Mouse (Mus musculus): Measurements from ENCODE around the gene Bmp2k. TPM values are rescaled to one million over a fixed set of nuclear protein-coding genes. Genes with fewer than 3 reads are reported as not detected.

Gene Bmp2k
- total and polyA plus RNA-seq, 3 experiments = 7.9 to 9.1 (median 8.9) TPM

GRCm38 (mm10) chr5:97009601-97010335 is 12.3 kb downstream of the Bmp2k start:
- no peak for TF ChIP-seq TCF12 (IDR thresholded peaks at IDR 0.05; ENCODE audit: low read depth, low read length)
- no peak for TF ChIP-seq ELF1 (IDR thresholded peaks at IDR 0.05; ENCODE audit: low read depth, low read length)
- no peak for TF ChIP-seq KAT2A (IDR thresholded peaks at IDR 0.05; ENCODE audit: insufficient replicate concordance, low read length)
- TF ChIP-seq MXI1 (IDR thresholded peaks at IDR 0.05; ENCODE audit: low read depth, low read length) = no peak
- no peak for TF ChIP-seq JUND (conservative IDR thresholded peaks at IDR 0.05; ENCODE audit: low read depth, low read length)
- TF ChIP-seq HCFC1 (IDR thresholded peaks at IDR 0.05; ENCODE audit: low read depth, low read length) = no peak
- TF ChIP-seq ETS1 (conservative IDR thresholded peaks at IDR 0.05; ENCODE audit: low read depth, low read length) = no peak
- TF ChIP-seq RCOR1 (conservative IDR thresholded peaks at IDR 0.05; ENCODE audit: low read depth, low read length) = no peak
- no peak for TF ChIP-seq NELFE (IDR thresholded peaks at IDR 0.05; ENCODE audit: low read depth, low read length)
- TF ChIP-seq NRF1 (IDR thresholded peaks at IDR 0.05; ENCODE audit: low read depth, low read length) = no peak
- TF ChIP-seq MYC (IDR thresholded peaks at IDR 0.05; ENCODE audit: low read depth, low read length) = no peak
- TF ChIP-seq JUN (IDR thresholded peaks at IDR 0.05; ENCODE audit: insufficient read depth, low read depth, low read length) = no peak
- no peak for TF ChIP-seq E2F4 (IDR thresholded peaks at IDR 0.05; ENCODE audit: insufficient replicate concordance, low read depth, low read length)
- no peak for TF ChIP-seq TBP (conservative IDR thresholded peaks at IDR 0.05; ENCODE audit: low read depth, low read length)
- TF ChIP-seq ZC3H11A (IDR thresholded peaks at IDR 0.05; ENCODE audit: low read depth, low read length) = no peak
- TF ChIP-seq SMC3 (IDR thresholded peaks at IDR 0.05; ENCODE audit: low read depth, low read length) = no peak
- TF ChIP-seq MAZ (IDR thresholded peaks at IDR 0.05; ENCODE audit: low read depth, low read length) = no peak
- peaks cover 0 to 10% of the 10 kb centered on the region in 2 experiments for H3K36me3 ChIP-seq (replicated peaks in 1 of 2; ENCODE audit: control insufficient read depth in 1 of 2, insufficient read depth in 1 of 2, low read length in 1 of 2)
- H3K79me2 ChIP-seq (replicated peaks; ENCODE audit: control insufficient read depth, extremely low read depth, insufficient read depth, poor library complexity, severe bottlenecking) = peaks cover 62% of the 10 kb centered on the region
- H3K9me3 ChIP-seq (replicated peaks; ENCODE audit: low read length) = no peaks in the 10 kb centered on the region
- H3K4me3 ChIP-seq (replicated peaks in 1 of 3; ENCODE audit: low read depth in 2 of 3, low read length in 2 of 3, poor library complexity in 1 of 3) = no peak overlapping the region
- peaks cover 9 to 28% of the 10 kb centered on the region in 2 experiments for H3K4me1 ChIP-seq (ENCODE audit: control insufficient read depth in 1 of 2, insufficient read depth in 2 of 2)
- no peak overlapping the region for H3K27ac ChIP-seq (ENCODE audit: insufficient read depth, low read depth)
- H3K4me2 ChIP-seq (ENCODE audit: insufficient read depth, low read depth, poor library complexity, severe bottlenecking) = peak overlapping the region; percentile 70; the same call in 1 of the 2 replicates
- H3K9ac ChIP-seq (ENCODE audit: insufficient read depth, low read depth) = no peak overlapping the region
- in situ Hi-C loops (cut with MboI; ENCODE audit: low pct_ligation_motif_present, low pct_unique_long_range_greater_than_20kb, low sequenced_read_pairs) (no loop called here), dilution Hi-C loops (cut with MboI; ENCODE audit: extremely low pct_ligation_motif_present, extremely low pct_unique_long_range_greater_than_20kb, low sequenced_read_pairs) (no loop called here)
- no peaks in the 10 kb centered on the region for H3K27me3 ChIP-seq (replicated peaks)
- DNase-seq (ENCODE audit: extremely low read depth) = no peak

GRCm38 (mm10) chr5:97015781-97016508 is 18.5 kb downstream of the Bmp2k start:
- Histone ChIP-seq H3K4me3 (replicated peaks in 1 of 3; ENCODE audit: low read depth in 2 of 3, low read length in 2 of 3, poor library complexity in 1 of 3) (no peak overlapping the region), H3K9me3 (replicated peaks; ENCODE audit: low read length) (no peaks in the 10 kb centered on the region), H3K27me3 (replicated peaks) (no peaks in the 10 kb centered on the region), H3K79me2 (replicated peaks; ENCODE audit: control insufficient read depth, extremely low read depth, insufficient read depth, poor library complexity, severe bottlenecking) (peaks cover 37% of the 10 kb centered on the region), H3K4me2 (ENCODE audit: insufficient read depth, low read depth, poor library complexity, severe bottlenecking) (no peak overlapping the region), H3K4me1 (ENCODE audit: control insufficient read depth in 1 of 2, insufficient read depth in 2 of 2) (peaks cover 7 to 36% of the 10 kb centered on the region in 2 experiments), H3K9ac (ENCODE audit: insufficient read depth, low read depth) (no peak overlapping the region), H3K27ac (ENCODE audit: insufficient read depth, low read depth) (no peak overlapping the region), H3K36me3 (replicated peaks in 1 of 2; ENCODE audit: control insufficient read depth in 1 of 2, insufficient read depth in 1 of 2, low read length in 1 of 2) (peaks cover 0 to 21% of the 10 kb centered on the region in 2 experiments)
- dilution Hi-C loops (cut with MboI; ENCODE audit: extremely low pct_ligation_motif_present, extremely low pct_unique_long_range_greater_than_20kb, low sequenced_read_pairs) = no loop called here
- TF ChIP-seq E2F4 (IDR thresholded peaks at IDR 0.05; ENCODE audit: insufficient replicate concordance, low read depth, low read length) (no peak), RAD21 (IDR thresholded peaks at IDR 0.05; ENCODE audit: low read depth, low read length) (no peak), UBTF (IDR thresholded peaks at IDR 0.05; ENCODE audit: low read depth, low read length) (no peak), SIN3A (IDR thresholded peaks at IDR 0.05; ENCODE audit: low read length) (no peak), ZC3H11A (IDR thresholded peaks at IDR 0.05; ENCODE audit: low read depth, low read length) (no peak)
- DNase-seq (ENCODE audit: extremely low read depth) = no peak
- in situ Hi-C loops (cut with MboI; ENCODE audit: low pct_ligation_motif_present, low pct_unique_long_range_greater_than_20kb, low sequenced_read_pairs) = no loop called here

All from CH12.LX (cell line).